Mouse (Mus musculus) left cerebral cortex, adult 11 months (tissue): ENCODE data around the gene Pml.
A peak's percentile ranks its signal among the peaks of the same experiment; 100 is the strongest.

ENCODE experiments used
- DNase-seq: peaks from one replicate; pipeline ENCODE4 v3.0.0; 2022; ENCODE audit warnings: low spot score

Gene Pml

GRCm38 (mm10) chr9:58234502-58235015 is 15.0 kb downstream of the Pml start:
- DNase-seq = no peak

GRCm38 (mm10) chr9:58232374-58232773 is 17.2 kb downstream of the Pml start:
- no peak for DNase-seq

GRCm38 (mm10) chr9:58231746-58232145 is 17.8 kb downstream of the Pml start:
- no peak for DNase-seq

GRCm38 (mm10) chr9:58228777-58229466 is 20.7 kb downstream of the Pml start:
- DNase-seq = no peak

GRCm38 (mm10) chr9:58225915-58226913 is 23.4 kb downstream of the Pml start:
- DNase-seq = no peak

- no peak for DNase-seq
These were observed 25.2 kb downstream of the Pml start for GRCm38 (mm10) chr9:58224356-58224755.

- no peak for DNase-seq
These were observed 29.2 kb downstream of the Pml start for GRCm38 (mm10) chr9:58220218-58220903.

- DNase-seq = no peak
These were observed 31.0 kb downstream of the Pml start for GRCm38 (mm10) chr9:58218539-58218938.

- no peak for DNase-seq
These were observed 33.2 kb downstream of the Pml start for GRCm38 (mm10) chr9:58216402-58216801.

- DNase-seq = no peak
These were observed 34.9 kb downstream of the Pml start for GRCm38 (mm10) chr9:58214519-58215180.

GRCm38 (mm10) chr9:58213865-58214264 is 35.7 kb downstream of the Pml start:
- no peak for DNase-seq

- no peak for DNase-seq
These were observed 36.2 kb downstream of the Pml start for GRCm38 (mm10) chr9:58213377-58213776.

- DNase-seq = no peak
These were observed 39.3 kb downstream of the Pml start for GRCm38 (mm10) chr9:58210304-58210627.

- DNase-seq = no peak
These were observed 39.9 kb downstream of the Pml start for GRCm38 (mm10) chr9:58209462-58210303.

- no peak for DNase-seq
These were observed 43.6 kb downstream of the Pml start for GRCm38 (mm10) chr9:58206013-58206412.

- peak; percentile 77 for DNase-seq
These were observed 45.1 kb downstream of the Pml start for GRCm38 (mm10) chr9:58204448-58205000.

- DNase-seq = no peak
These were observed 45.8 kb downstream of the Pml start, which contains the start of the genes Islr and Islr2 for GRCm38 (mm10) chr9:58203516-58204447. TSS of gene Islr (minus strand) at chr9:58204306. TSS of gene Islr2 (minus strand) at chr9:58204319.

GRCm38 (mm10) chr9:58202676-58203453 is 46.7 kb downstream of the Pml start:
- DNase-seq = no peak
